8 mouse cellular contexts compared by ENCODE assay signal in the genomic region with DNA sequence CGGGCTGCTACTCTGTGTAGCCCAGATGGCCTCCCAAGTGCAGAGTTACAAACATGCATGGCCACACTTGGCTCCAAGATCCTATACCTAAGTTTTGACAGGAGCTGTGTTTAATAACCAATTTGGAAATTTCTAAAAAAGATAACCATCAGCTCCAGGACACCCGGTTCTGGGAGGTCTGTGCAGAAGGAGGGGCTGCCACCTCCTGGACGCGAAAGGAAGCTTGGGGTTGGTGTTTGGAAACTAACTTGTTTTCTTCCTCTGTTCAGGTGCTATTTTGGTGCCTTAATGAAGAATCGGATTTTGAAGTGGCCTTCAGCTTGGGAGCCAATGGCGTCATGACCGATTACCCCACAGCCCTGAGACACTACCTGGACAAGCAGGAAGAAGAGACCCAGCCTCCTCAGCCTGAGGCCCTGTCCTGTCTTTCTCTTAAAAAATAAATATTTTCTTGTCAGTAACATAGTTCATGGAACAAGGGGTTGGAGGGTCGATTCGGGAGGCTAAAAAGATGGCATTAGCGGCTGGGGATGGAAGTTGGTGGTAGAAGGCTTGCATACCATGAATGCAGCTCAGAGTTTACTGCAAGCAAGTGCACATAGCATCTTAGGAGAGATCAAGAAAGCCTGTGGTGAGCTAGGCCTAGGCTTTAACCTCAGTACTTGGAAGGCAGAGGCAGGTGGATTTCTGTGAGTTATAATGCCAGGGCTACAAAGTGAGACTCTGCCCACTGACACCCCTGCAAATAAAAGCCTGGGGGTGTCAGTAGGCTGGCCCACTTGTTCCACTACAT. TPM values are rescaled to one million over a fixed set of nuclear protein-coding genes. Genes with fewer than 3 reads are reported as not detected.
DNase-seq lines count a peak whose midpoint lies in the region; ATAC-seq lines count a peak whose summit lies in the region.

No protein-coding gene starts in this region.

- no peak overlapping the region for H3K4me3 ChIP-seq in forebrain, embryonic 13.5 days
- no peak overlapping the region for H3K4me3 ChIP-seq in forebrain, embryonic 14.5 days (ENCODE audit: low read depth, low read length)
- peak overlapping the region; percentile 79; the same call in 1 of the 2 replicates for H3K4me3 ChIP-seq in midbrain, embryonic 10.5 days
- H3K4me3 ChIP-seq in midbrain, embryonic 11.5 days (ENCODE audit: low read depth, low read length) = no peak overlapping the region
- H3K4me3 ChIP-seq in limb, embryonic 11.5 days (ENCODE audit: low read depth, low read length) = no peak overlapping the region
- no peak overlapping the region for H3K4me3 ChIP-seq in stomach, embryonic 15.5 days (replicated peaks)

- intact Hi-C loops in left cerebral cortex, postnatal 14 days (cut with DNase I) = loop anchor here (5.0 kb wide), 1 partner anchor 73 kb away; no protein-coding TSS in a partner anchor

- H3K4me1 ChIP-seq in forebrain, embryonic 13.5 days = peaks cover 44% of the 10 kb centered on the region
- H3K4me1 ChIP-seq in forebrain, embryonic 14.5 days (ENCODE audit: control insufficient read depth, insufficient read depth, low read length) = peaks cover 24% of the 10 kb centered on the region
- H3K4me1 ChIP-seq in midbrain, embryonic 10.5 days = peaks cover 44% of the 10 kb centered on the region
- peaks cover 23% of the 10 kb centered on the region for H3K4me1 ChIP-seq in midbrain, embryonic 11.5 days (ENCODE audit: control insufficient read depth, insufficient read depth, low read length)
- H3K4me1 ChIP-seq in limb, embryonic 11.5 days (ENCODE audit: control insufficient read depth, insufficient read depth, low read length) = peaks cover 15% of the 10 kb centered on the region
- H3K4me1 ChIP-seq in stomach, embryonic 15.5 days = peaks cover 33% of the 10 kb centered on the region

- whole genome bisulfite sequencing in forebrain, embryonic 13.5 days = 83% methylated on average over 10 of the region's 10 CpGs
- 84% methylated on average over 10 of the region's 10 CpGs for WGBS in forebrain, embryonic 14.5 days
- 86% methylated on average over 10 of the region's 10 CpGs for WGBS in midbrain, embryonic 10.5 days
- 85% methylated on average over 10 of the region's 10 CpGs for WGBS in midbrain, embryonic 11.5 days
- 84% methylated on average over 10 of the region's 10 CpGs for WGBS in limb, embryonic 11.5 days
- WGBS in stomach, embryonic 15.5 days = 73% methylated on average over 10 of the region's 10 CpGs

- H3K4me2 ChIP-seq in forebrain, embryonic 13.5 days = peak overlapping the region; percentile 97; the same call in 1 of the 2 replicates
- H3K4me2 ChIP-seq in forebrain, embryonic 14.5 days (ENCODE audit: low read length) = no peak overlapping the region
- H3K4me2 ChIP-seq in midbrain, embryonic 11.5 days = no peak overlapping the region
- H3K4me2 ChIP-seq in limb, embryonic 11.5 days (ENCODE audit: low read depth, severe bottlenecking) = peak overlapping the region; percentile 93; the same call in 1 of the 2 replicates
- H3K4me2 ChIP-seq in stomach, embryonic 15.5 days = no peak overlapping the region

- no peak for ATAC-seq in forebrain, embryonic 13.5 days
- ATAC-seq in forebrain, embryonic 14.5 days = no peak
- no peak for ATAC-seq in midbrain, embryonic 11.5 days (ENCODE audit: low FRiP score)
- no peak for ATAC-seq in limb, embryonic 11.5 days (ENCODE audit: insufficient number of reproducible peaks, low FRiP score, low TSS enrichment, low read depth)
- ATAC-seq in stomach, embryonic 15.5 days (ENCODE audit: insufficient read depth, low FRiP score, low read depth) = no peak

- H3K27ac ChIP-seq in forebrain, embryonic 13.5 days = peak overlapping the region; percentile 79; the same call in 1 of the 2 replicates
- no peak overlapping the region for H3K27ac ChIP-seq in forebrain, embryonic 14.5 days (ENCODE audit: low read depth, low read length)
- peak overlapping the region; percentile 96; the same call in 1 of the 2 replicates for H3K27ac ChIP-seq in midbrain, embryonic 10.5 days (replicated peaks)
- H3K27ac ChIP-seq in midbrain, embryonic 11.5 days (ENCODE audit: low read depth, low read length) = no peak overlapping the region
- H3K27ac ChIP-seq in limb, embryonic 11.5 days (replicated peaks; ENCODE audit: low read depth, low read length) = peak overlapping the region; percentile 56
- H3K27ac ChIP-seq in stomach, embryonic 15.5 days = peak overlapping the region; percentile 86

- no peaks in the 10 kb centered on the region for H3K27me3 ChIP-seq in forebrain, embryonic 13.5 days
- no peaks in the 10 kb centered on the region for H3K27me3 ChIP-seq in forebrain, embryonic 14.5 days (replicated peaks; ENCODE audit: control insufficient read depth, insufficient read depth, low read length)
- H3K27me3 ChIP-seq in midbrain, embryonic 10.5 days (ENCODE audit: low read depth, poor library complexity, severe bottlenecking) = no peaks in the 10 kb centered on the region
- no peaks in the 10 kb centered on the region for H3K27me3 ChIP-seq in midbrain, embryonic 11.5 days (ENCODE audit: control insufficient read depth, insufficient read depth, low read length)
- no peaks in the 10 kb centered on the region for H3K27me3 ChIP-seq in limb, embryonic 11.5 days (ENCODE audit: control insufficient read depth, insufficient read depth, low read length)
- H3K27me3 ChIP-seq in stomach, embryonic 15.5 days (replicated peaks) = no peaks in the 10 kb centered on the region

- H3K36me3 ChIP-seq in forebrain, embryonic 13.5 days (ENCODE audit: poor library complexity, severe bottlenecking) = peaks cover 28% of the 10 kb centered on the region
- peaks cover 34% of the 10 kb centered on the region for H3K36me3 ChIP-seq in forebrain, embryonic 14.5 days (ENCODE audit: control insufficient read depth, insufficient read depth, low read length)
- peaks cover 23% of the 10 kb centered on the region for H3K36me3 ChIP-seq in midbrain, embryonic 10.5 days
- H3K36me3 ChIP-seq in midbrain, embryonic 11.5 days (ENCODE audit: control insufficient read depth, insufficient read depth, low read length) = 0 out of 2 replicates have a peak, but pooled peaks cover 4% of the 10 kb centered on the region
- H3K36me3 ChIP-seq in limb, embryonic 11.5 days (ENCODE audit: control insufficient read depth, insufficient read depth, low read length) = no peaks in the 10 kb centered on the region; the same call in 1 of the 2 replicates
- H3K36me3 ChIP-seq in stomach, embryonic 15.5 days = peaks cover 7% of the 10 kb centered on the region; the same call in 1 of the 2 replicates

- DNase-seq in forebrain, embryonic 14.5 days (ENCODE audit: low spot score) = no peak
- no peak for DNase-seq in midbrain, embryonic 10.5 days (ENCODE audit: low spot score)
- no peak for DNase-seq in midbrain, embryonic 11.5 days (ENCODE audit: low spot score, missing footprints)
- DNase-seq in limb, embryonic 11.5 days (ENCODE audit: low spot score) = no peak
- no peak for DNase-seq in left cerebral cortex, postnatal 14 days (ENCODE audit: low spot score in 2 of 2)
- DNase-seq in urinary bladder, postnatal 36 days (ENCODE audit: low spot score in 2 of 2) = no peak

- H3K9me3 ChIP-seq in forebrain, embryonic 13.5 days (replicated peaks) = no peaks in the 10 kb centered on the region
- no peaks in the 10 kb centered on the region for H3K9me3 ChIP-seq in forebrain, embryonic 14.5 days (replicated peaks; ENCODE audit: control insufficient read depth, low read length)
- H3K9me3 ChIP-seq in midbrain, embryonic 10.5 days (replicated peaks) = no peaks in the 10 kb centered on the region
- no peaks in the 10 kb centered on the region for H3K9me3 ChIP-seq in midbrain, embryonic 11.5 days (ENCODE audit: control insufficient read depth, low read length)
- no peaks in the 10 kb centered on the region for H3K9me3 ChIP-seq in limb, embryonic 11.5 days (ENCODE audit: control insufficient read depth, low read length)
- H3K9me3 ChIP-seq in stomach, embryonic 15.5 days = no peaks in the 10 kb centered on the region

- peak overlapping the region; percentile 93 for H3K9ac ChIP-seq in forebrain, embryonic 13.5 days
- H3K9ac ChIP-seq in forebrain, embryonic 14.5 days (ENCODE audit: low read length) = no peak overlapping the region; the same call in 1 of the 2 replicates
- no peak overlapping the region for H3K9ac ChIP-seq in midbrain, embryonic 11.5 days (ENCODE audit: low read length)
- H3K9ac ChIP-seq in limb, embryonic 11.5 days (ENCODE audit: low read length) = no peak overlapping the region; the same call in 1 of the 2 replicates
- no peak overlapping the region for H3K9ac ChIP-seq in stomach, embryonic 15.5 days

RNA-seq across cellular contexts. Expression of a gene that starts 1.4 kb away (rescaled TPM):
- polyA plus RNA-seq in forebrain, embryonic 13.5 days (2015; fragmentation: Nextera tagmentation; extraction: Ambion mirVana) = 124 and 143 TPM in 2 replicates
- polyA plus RNA-seq in forebrain, embryonic 14.5 days (2014; fragmentation: Nextera tagmentation; extraction: Ambion mirVana) = 206 and 230 TPM in 2 replicates
- 41.0 and 60.5 TPM in 2 replicates for polyA plus RNA-seq in midbrain, embryonic 10.5 days (2016; fragmentation: Nextera tagmentation; extraction: Ambion mirVana)
- 87.8 and 91.5 TPM in 2 replicates for polyA plus RNA-seq in midbrain, embryonic 11.5 days (2014; fragmentation: Nextera tagmentation; extraction: Ambion mirVana)
- polyA plus RNA-seq in limb, embryonic 11.5 days (2014; fragmentation: Nextera tagmentation; extraction: Ambion mirVana) = 97.8 and 112 TPM in 2 replicates
- 81.9 and 93.0 TPM in 2 replicates for polyA plus RNA-seq in stomach, embryonic 15.5 days (2015; fragmentation: Nextera tagmentation; extraction: Ambion mirVana)
- 100 to 1,000 TPM; 247 to 269 TPM for total RNA-seq in left cerebral cortex, postnatal 14 days (2021)

RNA-seq across cellular contexts. Expression of a gene that starts 5.9 kb away (rescaled TPM):
- 0.43 and 0.55 TPM in 2 replicates for polyA plus RNA-seq in forebrain, embryonic 13.5 days (2015; fragmentation: Nextera tagmentation; extraction: Ambion mirVana)
- 0.42 and 0.47 TPM in 2 replicates for polyA plus RNA-seq in forebrain, embryonic 14.5 days (2014; fragmentation: Nextera tagmentation; extraction: Ambion mirVana)
- polyA plus RNA-seq in midbrain, embryonic 10.5 days (2016; fragmentation: Nextera tagmentation; extraction: Ambion mirVana) = 0.42 and 0.64 TPM in 2 replicates
- 0.20 and 0.43 TPM in 2 replicates for polyA plus RNA-seq in midbrain, embryonic 11.5 days (2014; fragmentation: Nextera tagmentation; extraction: Ambion mirVana)
- 0.45 and 0.67 TPM in 2 replicates for polyA plus RNA-seq in limb, embryonic 11.5 days (2014; fragmentation: Nextera tagmentation; extraction: Ambion mirVana)
- 0.46 and 0.66 TPM in 2 replicates for polyA plus RNA-seq in stomach, embryonic 15.5 days (2015; fragmentation: Nextera tagmentation; extraction: Ambion mirVana)
- total RNA-seq in left cerebral cortex, postnatal 14 days (2021) = under 1 TPM; 0.51 to 0.92 TPM

RNA-seq across cellular contexts. Expression of a gene that starts 9.2 kb away (rescaled TPM):
- polyA plus RNA-seq in forebrain, embryonic 13.5 days (2015; fragmentation: Nextera tagmentation; extraction: Ambion mirVana) = 1.7 and 2.8 TPM in 2 replicates
- polyA plus RNA-seq in forebrain, embryonic 14.5 days (2014; fragmentation: Nextera tagmentation; extraction: Ambion mirVana) = 1.2 and 1.3 TPM in 2 replicates
- polyA plus RNA-seq in midbrain, embryonic 10.5 days (2016; fragmentation: Nextera tagmentation; extraction: Ambion mirVana) = 0.68 and 1.1 TPM in 2 replicates
- 0.57 and 0.86 TPM in 2 replicates for polyA plus RNA-seq in midbrain, embryonic 11.5 days (2014; fragmentation: Nextera tagmentation; extraction: Ambion mirVana)
- polyA plus RNA-seq in limb, embryonic 11.5 days (2014; fragmentation: Nextera tagmentation; extraction: Ambion mirVana) = 1.7 and 2.4 TPM in 2 replicates
- polyA plus RNA-seq in stomach, embryonic 15.5 days (2015; fragmentation: Nextera tagmentation; extraction: Ambion mirVana) = 3.1 and 3.3 TPM in 2 replicates
- 1 to 10 TPM; 2.0 to 2.5 TPM for total RNA-seq in left cerebral cortex, postnatal 14 days (2021)

RNA-seq across cellular contexts. Expression of a gene that starts 16.0 kb away (rescaled TPM):
- 75.3 and 78.3 TPM in 2 replicates for polyA plus RNA-seq in forebrain, embryonic 13.5 days (2015; fragmentation: Nextera tagmentation; extraction: Ambion mirVana)
- 90.8 and 99.7 TPM in 2 replicates for polyA plus RNA-seq in forebrain, embryonic 14.5 days (2014; fragmentation: Nextera tagmentation; extraction: Ambion mirVana)
- 53.8 and 54.9 TPM in 2 replicates for polyA plus RNA-seq in midbrain, embryonic 10.5 days (2016; fragmentation: Nextera tagmentation; extraction: Ambion mirVana)
- polyA plus RNA-seq in midbrain, embryonic 11.5 days (2014; fragmentation: Nextera tagmentation; extraction: Ambion mirVana) = 41.0 and 45.2 TPM in 2 replicates
- 35.4 and 37.4 TPM in 2 replicates for polyA plus RNA-seq in limb, embryonic 11.5 days (2014; fragmentation: Nextera tagmentation; extraction: Ambion mirVana)
- polyA plus RNA-seq in stomach, embryonic 15.5 days (2015; fragmentation: Nextera tagmentation; extraction: Ambion mirVana) = 99.9 TPM in 2 replicates
- total RNA-seq in left cerebral cortex, postnatal 14 days (2021) = 100 to 1,000 TPM; 209 to 214 TPM

RNA-seq across cellular contexts. Expression of a gene that starts 16.9 kb away (rescaled TPM):
- polyA plus RNA-seq in forebrain, embryonic 13.5 days (2015; fragmentation: Nextera tagmentation; extraction: Ambion mirVana) = 246 and 258 TPM in 2 replicates
- polyA plus RNA-seq in forebrain, embryonic 14.5 days (2014; fragmentation: Nextera tagmentation; extraction: Ambion mirVana) = 231 and 256 TPM in 2 replicates
- polyA plus RNA-seq in midbrain, embryonic 10.5 days (2016; fragmentation: Nextera tagmentation; extraction: Ambion mirVana) = 376 and 407 TPM in 2 replicates
- polyA plus RNA-seq in midbrain, embryonic 11.5 days (2014; fragmentation: Nextera tagmentation; extraction: Ambion mirVana) = 335 and 336 TPM in 2 replicates
- polyA plus RNA-seq in limb, embryonic 11.5 days (2014; fragmentation: Nextera tagmentation; extraction: Ambion mirVana) = 400 and 426 TPM in 2 replicates
- polyA plus RNA-seq in stomach, embryonic 15.5 days (2015; fragmentation: Nextera tagmentation; extraction: Ambion mirVana) = 237 and 240 TPM in 2 replicates
- total RNA-seq in left cerebral cortex, postnatal 14 days (2021) = 10 to 100 TPM; 48.9 to 49.6 TPM

Comparison
In these comparisons a context has a peak if more than half of its experiments do, and no peak if none do; other contexts are left out.
1. H3K27ac ChIP-seq: peak in forebrain, embryonic 13.5 days (single experiment), midbrain, embryonic 10.5 days (single experiment), limb, embryonic 11.5 days (single experiment) and stomach, embryonic 15.5 days (single experiment); none in forebrain, embryonic 14.5 days (single experiment) and midbrain, embryonic 11.5 days (single experiment).
2. H3K4me2 ChIP-seq: peak in forebrain, embryonic 13.5 days (single experiment) and limb, embryonic 11.5 days (single experiment); none in forebrain, embryonic 14.5 days (single experiment), midbrain, embryonic 11.5 days (single experiment) and stomach, embryonic 15.5 days (single experiment).